Mouse (Mus musculus) heart, postnatal 0 days (tissue): Measurements from ENCODE around the gene Gpr171.
A peak's percentile ranks its signal among the peaks of the same experiment; 100 is the strongest.

Source experiments
- CTCF ChIP-seq: IDR thresholded peaks from 2 replicates; pipeline ENCODE4 v1.5.1; 2016; ENCODE audit warnings: antibody characterized with exemption, control low read depth, low read depth
- EP300 ChIP-seq: IDR thresholded peaks from 2 replicates; pipeline ENCODE4 v1.6.1; 2016; ENCODE audit warnings: antibody characterized with exemption, low read depth

DNA sequence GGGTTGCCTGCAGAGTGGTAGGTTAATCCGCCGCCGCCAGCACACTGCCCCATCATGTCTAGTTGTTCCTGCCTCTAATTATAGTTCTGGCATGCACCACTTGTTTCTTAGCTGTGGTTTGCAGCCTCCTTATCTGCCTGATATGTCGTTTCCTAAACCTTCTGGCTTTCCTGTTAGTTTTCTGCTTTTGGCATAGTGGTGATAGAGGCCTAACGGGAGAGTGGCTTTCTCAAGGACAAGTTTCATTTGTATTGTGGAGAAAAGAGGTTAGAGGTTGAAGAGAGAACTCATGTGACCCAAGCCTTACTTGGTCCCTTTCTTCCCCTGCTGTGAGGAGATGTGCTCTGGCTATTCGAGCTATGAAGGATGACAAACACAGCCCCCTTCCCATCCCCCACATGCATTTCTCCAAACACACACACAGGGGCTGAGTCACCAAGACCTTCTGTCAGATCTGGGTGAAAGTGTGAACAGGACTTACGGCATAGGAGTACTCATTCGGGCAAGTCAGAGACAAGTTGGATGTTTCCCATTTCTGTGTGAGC is 12.4 kb upstream of the Gpr171 start:
- TF ChIP-seq EP300 (0 out of 2 replicates have a peak, but pooled peaks have one; percentile 52), CTCF (no peak)
